Mouse (Mus musculus): Measurements from ENCODE around the gene Lcmt1.

Gene Lcmt1

DNA sequence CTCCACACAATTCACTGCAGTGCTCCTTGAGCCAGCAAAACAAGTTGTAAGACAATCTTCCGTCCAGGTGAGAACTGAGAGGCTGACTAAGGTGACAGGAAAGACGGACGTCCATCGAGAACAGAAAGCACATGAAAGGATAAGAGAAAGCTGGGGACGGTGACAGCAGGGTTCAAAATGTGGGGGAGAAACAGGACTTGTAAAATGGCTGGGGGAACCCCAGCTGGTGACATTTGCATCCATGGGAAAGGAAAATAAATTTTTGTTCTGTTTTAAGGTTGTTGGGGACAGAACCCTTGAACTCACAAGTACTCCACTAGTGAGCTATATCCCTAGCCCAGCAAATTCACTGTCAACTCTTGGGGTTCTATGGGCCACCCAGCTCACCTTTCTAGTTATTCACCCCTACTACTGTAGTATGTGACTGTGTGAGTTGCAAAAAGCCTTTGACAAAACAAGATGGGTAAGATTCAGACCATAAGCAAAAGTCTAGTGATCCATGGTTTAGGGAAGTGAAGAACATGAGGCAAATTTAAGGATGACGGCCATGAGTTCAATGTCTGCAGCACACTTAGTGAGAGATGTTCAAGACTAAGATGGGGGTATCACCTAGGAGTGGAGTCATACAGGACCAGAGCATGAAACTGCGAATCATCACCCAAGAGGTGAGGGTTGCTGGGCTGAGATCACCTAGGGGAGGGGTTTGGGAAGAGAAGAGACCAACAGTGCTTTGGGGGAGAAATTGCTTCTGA, 8.2 kb upstream of the Lcmt1 start:
- DNase-seq: no peak

- peak in 1 of 2 experiments; percentile 26 for DNase-seq
Measured at GRCm38 (mm10) chr7:123362806-123363205, 6.8 kb upstream of the Lcmt1 start.

DNA sequence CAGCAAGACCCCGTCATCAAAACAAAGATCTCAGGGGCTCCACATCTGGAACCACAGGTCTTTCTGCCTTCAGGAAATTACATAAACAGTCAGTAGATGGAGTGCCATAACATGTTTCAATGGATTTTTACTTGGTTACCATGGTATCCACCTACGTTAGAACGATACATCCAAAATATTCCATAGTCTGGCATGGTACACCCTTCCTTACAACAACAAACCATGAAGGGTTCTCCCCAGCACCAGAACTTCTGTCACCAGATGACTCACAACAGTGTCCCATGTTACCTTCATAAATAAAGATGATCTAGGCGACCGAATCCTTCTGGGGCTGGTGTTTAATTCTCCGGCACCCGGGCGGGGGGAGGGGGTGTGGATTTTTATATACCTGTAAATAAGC, 5.6 kb upstream of the Lcmt1 start:
- DNase-seq: no peak

DNA sequence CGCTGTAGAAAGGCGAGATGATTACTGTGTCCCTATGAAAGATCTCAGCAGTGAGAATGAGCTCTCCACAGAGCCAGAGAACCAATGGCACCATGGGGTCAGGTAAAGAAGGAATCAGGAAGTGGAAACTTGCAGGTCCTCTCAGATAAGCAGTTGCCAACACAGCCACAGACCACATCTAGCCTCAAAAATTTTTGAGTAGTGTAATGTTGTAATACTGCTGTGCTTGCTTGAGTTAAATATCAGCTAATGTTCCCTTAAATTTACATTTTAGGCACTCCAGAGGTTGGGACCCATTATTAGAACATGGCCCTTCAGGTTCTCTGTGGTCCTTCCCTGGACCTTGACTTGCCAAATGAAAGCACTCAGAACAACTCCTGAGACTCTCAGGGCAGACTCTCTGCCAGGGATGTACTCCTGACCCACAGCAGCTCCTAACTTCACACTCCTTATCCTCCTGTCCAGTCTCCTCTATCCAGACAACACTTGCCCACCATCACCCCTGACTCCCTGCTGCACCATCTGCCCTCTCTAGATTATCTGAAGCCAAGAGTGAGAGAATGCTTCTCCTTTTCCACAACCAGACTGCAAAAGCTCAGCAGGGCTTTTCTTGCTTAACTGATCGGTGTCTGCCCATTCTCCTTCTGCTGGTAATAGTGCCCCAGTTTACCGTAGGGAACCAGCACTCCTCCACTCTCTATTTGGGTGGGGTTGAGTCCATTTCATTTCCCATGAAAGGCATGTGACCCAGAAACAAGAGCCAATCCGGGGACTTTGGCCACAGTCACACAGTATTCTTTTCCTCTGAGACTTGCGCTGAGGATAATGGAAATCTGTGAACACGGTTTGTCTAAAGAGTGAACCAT, 3.5 kb upstream of the Lcmt1 start:
- peak; percentile 51 to 62 for DNase-seq

GRCm38 (mm10) chr7:123366806-123367205, 2.8 kb upstream of the Lcmt1 start:
- no peak for DNase-seq

GRCm38 (mm10) chr7:123367218-123368150, 2.1 kb upstream of the Lcmt1 start:
- DNase-seq: no peak

DNA sequence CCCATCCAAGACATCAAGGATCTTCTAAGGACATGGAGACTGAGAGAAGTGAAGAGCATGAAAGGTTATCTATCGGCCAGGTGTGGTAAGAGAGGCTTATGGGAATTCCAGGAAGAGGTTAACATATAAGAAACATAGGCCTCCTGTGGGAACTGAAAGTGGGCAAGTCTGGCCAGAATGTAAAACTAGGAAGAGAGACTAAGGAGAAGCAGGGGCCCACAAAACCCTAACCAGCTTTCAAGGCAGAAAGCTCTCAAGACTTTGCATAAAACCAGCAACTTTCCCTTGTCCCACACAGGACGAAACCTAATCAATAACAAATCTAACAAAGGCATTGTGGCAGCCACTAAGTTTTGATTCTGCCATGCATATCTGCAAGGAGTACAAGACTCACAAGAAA, 1.4 kb upstream of the Lcmt1 start:
- no peak for DNase-seq

GRCm38 (mm10) chr7:123368778-123369746, 522 bp upstream of the Lcmt1 start:
- peak in 1 of 2 experiments; percentile 71 for DNase-seq

GRCm38 (mm10) chr7:123370700-123371099, 1.1 kb downstream of the Lcmt1 start:
- no peak for DNase-seq

DNA sequence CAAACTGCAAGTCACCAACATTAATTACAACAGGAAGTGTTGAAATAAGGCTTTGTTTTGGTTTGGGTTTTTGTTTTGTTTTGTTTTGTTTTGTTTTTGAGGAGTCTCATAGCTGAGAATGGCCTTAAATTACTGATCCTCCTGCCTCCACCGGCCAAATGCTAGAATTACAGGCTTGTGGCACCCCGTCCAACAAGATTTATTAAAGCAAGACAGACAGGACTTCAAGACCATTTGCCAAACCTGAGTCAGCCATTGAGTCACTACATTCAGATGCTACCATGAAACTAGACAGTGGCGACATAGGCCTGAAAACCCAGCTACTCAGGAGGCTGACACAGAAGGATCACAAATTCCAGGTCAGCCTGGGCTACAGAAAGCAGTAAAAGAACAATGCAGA, 1.9 kb downstream of the Lcmt1 start:
- DNase-seq: peak; percentile 31 to 57

DNA sequence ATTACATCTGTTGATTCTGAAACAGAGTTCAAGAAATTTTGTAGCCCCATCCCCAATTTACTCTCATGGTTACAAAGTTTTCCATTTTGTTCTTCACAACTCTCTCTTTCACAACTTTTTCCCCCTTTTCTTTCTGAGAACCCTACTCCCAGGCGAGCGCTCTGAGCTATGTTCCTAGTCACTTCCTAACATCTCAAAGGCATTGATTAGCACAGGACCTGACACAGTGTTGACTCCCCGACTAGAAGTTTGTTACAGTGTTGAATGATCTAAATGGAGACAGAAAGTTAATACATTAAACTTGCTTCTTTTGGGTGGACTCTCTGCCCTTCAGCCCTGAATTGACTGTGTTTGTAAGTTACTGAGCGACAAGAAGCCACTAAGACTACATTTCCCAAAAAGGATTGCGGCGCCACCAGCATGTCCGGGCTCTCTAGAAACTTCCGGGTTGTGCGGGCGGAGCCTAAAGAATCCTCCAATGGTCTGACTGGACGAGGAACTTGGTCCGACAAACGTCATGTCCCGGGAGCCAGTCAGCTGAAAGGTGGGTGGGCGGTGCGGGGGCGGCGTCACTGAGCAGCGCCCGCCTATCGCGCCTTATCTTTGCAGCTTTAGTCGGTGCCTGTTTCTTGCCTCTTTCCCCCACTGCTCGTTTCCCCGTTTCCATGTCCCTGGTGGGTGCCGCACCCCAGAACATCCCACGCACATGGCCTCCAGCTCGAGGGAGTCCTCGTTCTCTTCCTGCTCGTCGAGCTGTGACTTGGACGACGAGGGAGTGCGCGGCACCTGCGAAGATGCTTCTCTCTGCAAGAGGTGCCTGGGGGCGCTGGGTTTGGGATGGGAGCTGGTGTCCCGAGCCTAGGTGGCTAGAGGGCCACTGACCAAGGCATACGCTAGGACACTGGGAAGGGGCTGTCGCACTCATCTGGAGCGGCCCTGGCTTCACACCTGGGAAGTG, 8.1 kb downstream of the Lcmt1 start:
- peak; percentile 96 to 99 for DNase-seq

- peak; percentile 49 to 76 for DNase-seq
Measured at GRCm38 (mm10) chr7:123385693-123386407, 16.3 kb downstream of the Lcmt1 start.

DNA sequence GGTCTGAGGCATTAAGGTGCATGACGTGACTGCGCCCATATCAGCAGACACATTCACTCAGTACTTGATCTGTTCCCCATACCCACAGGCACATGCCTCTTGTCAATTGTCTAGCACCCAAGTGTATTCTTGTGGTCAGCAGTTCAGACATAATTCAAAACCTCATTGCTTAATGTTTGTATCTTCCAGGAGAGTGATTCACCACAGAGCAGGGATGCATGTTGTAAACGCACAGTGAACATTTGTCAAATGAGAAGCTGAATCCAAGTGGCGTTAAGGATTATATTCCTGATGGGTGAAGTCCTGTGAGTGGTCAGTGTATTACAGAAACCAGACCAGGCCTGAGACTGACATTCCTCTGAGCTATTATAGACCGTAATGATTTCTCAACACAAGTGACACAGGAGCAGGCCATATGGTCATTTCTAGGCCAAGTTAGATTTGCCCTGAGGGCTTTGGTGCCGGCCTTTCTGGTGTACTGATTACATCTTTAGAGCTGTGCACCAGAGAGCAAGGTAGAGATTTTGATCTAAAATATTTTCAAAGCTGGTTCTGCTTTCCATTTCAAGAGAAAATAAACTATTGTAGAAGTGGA, 20.2 kb downstream of the Lcmt1 start:
- DNase-seq: no peak

DNA sequence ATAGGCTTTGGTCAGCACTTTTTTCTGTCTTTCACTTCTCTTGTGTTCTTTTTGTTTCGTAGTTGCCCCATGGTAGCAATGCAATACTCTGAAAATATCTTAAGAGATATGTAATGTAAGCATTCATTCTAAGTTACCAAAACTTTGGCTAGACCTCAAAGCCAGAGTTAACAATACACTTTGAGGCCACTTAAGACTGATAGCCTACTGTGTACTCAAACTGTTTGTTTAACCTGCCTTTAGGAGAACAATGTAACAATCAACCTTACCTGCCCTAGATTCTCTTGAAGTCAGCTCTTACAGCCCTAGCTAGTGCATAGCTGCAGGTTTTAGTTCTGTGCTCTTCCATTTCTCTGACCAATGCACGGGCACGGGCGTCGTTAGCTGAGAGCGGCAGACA, 24.7 kb downstream of the Lcmt1 start:
- DNase-seq: no peak

DNA sequence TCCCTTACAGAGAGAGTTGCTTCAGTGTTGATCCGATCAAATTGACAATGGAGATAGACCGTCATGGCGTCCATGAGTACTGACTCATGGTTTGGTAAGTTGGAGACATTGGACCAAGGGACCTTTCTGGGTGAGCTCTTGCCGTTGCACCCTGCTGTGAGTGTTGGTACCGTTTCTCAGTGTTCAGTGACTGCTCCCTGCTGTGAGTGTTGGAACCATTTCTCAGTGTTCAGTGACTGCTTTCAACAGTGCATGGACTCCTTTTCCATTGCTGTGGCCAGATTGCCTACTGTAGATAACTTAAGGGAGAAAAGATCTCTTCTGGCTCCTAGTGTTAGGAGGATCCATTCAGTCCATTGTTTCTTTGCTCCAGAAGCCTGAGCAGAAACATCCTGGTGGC, 27.3 kb downstream of the Lcmt1 start:
- no peak for DNase-seq

DNA sequence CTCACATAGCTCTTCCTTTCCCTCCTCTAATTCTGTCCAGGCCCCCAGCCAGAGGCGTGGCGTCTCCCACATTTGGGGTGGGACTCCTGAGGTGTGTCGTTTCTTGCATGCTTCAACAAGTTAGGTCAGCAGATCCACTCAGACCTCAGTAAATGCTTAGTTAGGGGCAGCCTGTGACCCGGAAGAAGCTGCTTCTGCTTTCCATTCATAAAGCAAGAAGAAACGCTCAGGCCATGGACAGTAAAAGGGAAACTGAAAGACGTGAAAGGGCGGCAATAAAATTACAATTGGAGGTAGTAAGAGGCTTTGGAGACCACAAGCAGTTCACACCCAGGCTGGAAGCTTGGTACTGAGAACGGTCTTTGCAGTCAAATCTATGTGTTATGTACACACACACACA, 27.8 kb downstream of the Lcmt1 start:
- no peak for DNase-seq

- DNase-seq: no peak
Measured at GRCm38 (mm10) chr7:123397931-123398330, 28.3 kb downstream of the Lcmt1 start.

DNA sequence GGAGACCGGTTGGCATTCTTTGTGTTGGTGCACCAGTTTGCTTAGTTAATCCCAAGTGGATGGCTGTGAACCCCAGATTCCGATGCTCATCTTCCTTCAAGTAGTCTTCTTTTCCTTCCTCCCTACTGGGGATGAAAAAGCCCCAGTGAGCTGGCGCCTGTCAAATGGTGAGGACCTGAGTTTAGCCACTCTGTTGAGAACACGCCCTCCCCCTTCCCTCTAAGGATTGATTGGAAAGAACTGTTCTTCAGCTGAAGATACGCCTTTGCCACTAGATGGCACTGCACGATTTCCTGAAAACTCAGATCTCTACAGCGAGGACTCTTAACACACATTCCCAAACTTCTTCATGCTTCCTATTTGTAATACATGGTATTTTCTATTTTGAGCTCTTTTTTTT, 29.2 kb downstream of the Lcmt1 start:
- DNase-seq: peak; percentile 71 to 75

GRCm38 (mm10) chr7:123399286-123399685, 29.7 kb downstream of the Lcmt1 start:
- DNase-seq: no peak
